Mouse (Mus musculus): ENCODE data around the gene Ttll9.

Gene Ttll9

DNA sequence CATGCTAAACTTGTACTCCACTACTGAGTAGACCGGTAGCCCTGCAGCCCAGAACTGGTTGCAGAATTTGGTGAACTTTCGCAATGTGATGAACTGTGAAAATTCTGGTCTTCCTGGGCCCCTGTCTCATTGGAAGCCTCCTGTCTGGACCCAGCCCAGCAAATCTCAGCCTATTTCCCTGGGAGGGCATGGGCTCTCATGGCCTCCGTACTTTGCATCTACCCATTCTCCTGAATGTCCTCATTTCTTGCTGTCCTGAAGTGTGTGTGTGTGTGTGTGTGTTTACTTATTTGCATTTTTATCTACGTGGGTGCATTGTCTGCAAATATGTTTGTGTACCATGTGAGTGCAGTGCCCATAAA lies 87.7 kb downstream of the Ttll9 start:
- DNase-seq (ENCODE audit: extremely low spot score): no peak

DNA sequence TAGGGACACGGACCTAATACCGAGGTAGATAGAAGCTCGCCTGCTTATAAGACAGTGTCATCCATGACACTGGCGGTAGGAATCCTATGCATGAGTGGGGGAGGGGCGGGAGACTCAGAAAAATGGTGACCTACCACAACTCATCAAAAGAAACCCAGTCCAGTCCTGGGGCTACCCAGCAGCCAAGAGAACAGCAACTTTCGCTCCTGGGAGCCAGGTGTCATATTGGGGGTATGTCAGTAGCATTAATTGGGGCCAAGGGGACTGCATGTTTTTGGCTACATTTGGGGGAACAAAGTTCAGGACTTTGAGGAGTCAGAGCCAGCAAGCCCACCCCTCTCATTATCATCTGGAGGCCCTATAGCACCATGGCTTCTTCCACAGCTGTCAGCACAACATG lies 88.8 kb downstream of the Ttll9 start:
- no peak for DNase-seq (ENCODE audit: extremely low spot score)

DNA sequence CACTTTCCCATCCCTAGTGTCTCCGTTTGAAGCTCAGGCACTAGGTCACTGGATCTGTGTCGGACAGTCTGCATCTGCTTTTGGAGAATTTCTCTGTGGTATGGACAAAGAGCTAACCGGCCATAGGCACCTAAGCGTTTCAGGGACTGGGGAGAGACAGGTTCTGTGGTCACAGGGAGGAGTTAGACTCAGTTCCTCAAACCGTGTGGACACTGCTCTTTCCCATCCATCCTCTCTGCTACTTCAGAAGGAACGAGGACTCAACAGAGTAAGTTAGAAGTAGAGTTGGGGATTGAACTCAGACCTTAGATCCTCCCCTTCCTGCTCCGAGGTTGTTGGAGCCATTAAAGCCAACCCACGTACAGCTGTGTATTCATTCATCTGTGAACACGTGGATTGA lies 89.3 kb downstream of the Ttll9 start:
- DNase-seq (ENCODE audit: extremely low spot score): no peak

DNA sequence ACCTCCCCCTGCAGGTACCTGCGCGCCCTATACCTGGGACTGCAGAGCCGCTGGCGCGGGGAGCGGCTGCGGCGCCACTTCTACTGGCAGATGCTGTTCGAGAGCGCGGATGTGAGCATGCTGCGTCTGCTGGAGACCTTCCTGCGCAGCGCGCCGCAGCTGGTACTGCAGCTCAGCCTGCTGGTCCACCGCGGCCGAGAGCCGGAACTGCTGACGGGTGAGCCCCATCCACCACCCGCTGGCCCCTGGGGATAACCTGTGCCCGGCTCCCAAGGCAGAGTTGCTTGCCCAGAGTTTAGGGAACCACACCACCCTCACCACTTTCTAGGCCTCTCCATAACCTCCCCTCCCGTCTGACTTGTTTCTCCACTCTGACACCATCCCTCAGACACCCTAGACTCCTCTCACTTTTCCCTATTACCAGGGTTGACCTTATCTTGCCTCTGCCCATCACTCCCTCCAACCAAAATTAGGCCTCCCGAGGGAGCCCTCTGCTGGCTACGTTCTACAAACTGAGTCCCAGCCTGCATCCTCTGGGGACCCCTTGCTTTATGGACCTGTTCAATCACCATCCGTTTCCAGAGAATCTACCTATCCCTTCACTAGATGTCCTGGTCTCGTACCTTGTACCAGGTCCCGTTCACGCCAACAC lies 90.5 kb downstream of the Ttll9 start:
- DNase-seq (ENCODE audit: extremely low spot score): no peak

DNA sequence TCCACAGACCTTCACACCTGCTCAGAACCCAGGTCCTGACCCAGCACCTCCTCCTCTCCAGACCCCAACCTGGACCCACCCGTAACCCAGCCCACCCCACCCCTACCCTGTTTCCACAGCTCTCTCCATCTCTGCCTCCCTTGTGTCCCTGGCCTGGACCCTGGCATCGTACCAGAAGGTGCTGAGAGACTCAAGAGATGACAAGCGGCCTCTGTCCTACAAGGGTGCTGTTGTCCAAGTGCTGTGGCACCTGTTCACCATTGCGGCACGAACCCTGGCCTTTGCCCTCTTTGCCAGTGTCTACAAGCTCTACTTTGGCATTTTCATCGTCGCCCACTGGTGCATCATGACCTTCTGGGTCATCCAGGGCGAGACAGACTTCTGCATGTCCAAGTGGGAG lies 91.6 kb downstream of the Ttll9 start:
- no peak for DNase-seq (ENCODE audit: extremely low spot score)

DNA sequence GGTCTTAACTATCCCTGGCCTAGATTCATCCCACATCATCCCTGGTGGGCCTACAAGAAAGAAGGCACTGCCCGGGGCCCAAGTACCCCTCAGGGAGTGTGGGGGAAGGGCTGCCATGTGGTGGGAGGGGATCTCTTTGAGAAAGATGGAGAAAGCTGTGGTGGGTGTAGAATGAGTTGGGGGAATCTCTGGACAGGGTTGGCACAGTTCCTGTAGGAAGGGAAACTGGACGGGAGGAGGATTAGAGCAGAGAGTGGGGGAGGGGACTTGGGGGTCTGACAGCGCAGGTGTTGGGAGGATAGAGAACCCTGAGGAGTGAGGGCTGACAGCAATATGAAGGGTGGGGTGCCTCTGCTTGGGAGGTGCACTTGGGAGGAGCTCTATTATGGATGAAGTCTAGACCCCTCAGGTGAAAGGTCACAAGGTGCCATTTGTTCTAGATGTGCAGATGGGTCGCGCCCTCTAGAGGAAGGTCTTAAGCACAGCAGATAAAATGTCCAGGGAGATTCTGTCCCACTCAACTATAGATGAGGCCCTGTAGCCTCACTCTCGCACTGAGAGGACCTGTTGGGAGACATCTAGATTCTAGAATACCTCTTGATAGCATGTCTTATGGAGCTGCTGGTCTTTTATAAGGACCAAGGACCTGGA lies 93.1 kb downstream of the Ttll9 start:
- DNase-seq (ENCODE audit: extremely low spot score): no peak

Data from embryo, embryonic 9.5 days (tissue).